Mouse (Mus musculus): ENCODE measurements around the gene Chrne. TPM values are rescaled to one million over a fixed set of nuclear protein-coding genes. Genes with fewer than 3 reads are reported as not detected.

The Chrne gene
- polyA plus RNA-seq, 1 experiment: 0.99 TPM

GRCm38 (mm10) chr11:70566586-70566985 is 52.4 kb downstream of the Chrne start:
- Histone ChIP-seq H3K36me3 (ENCODE audit: control insufficient read depth, insufficient read depth, low read length) (no peaks in the 10 kb centered on the region), H3K4me3 (ENCODE audit: extremely low read depth, insufficient read depth, insufficient read length) (no peak overlapping the region)
- DNase-seq (ENCODE audit: low read depth in 1 of 2, low spot score in 2 of 2): no peak

More at GRCm38 (mm10) chr11:70566586-70566985, 52.4 kb downstream of the Chrne start:
- Histone ChIP-seq H3K4me1 (ENCODE audit: control insufficient read depth, insufficient read depth, insufficient read length) (peaks cover 15% of the 10 kb centered on the region; the same call in 1 of the 2 replicates), H3K27ac (ENCODE audit: insufficient read depth, low read length) (no peak overlapping the region), H3K27me3 (ENCODE audit: control insufficient read depth, insufficient read depth, low read length) (no peaks in the 10 kb centered on the region)
- TF ChIP-seq CTCF (IDR thresholded peaks at IDR 0.05; ENCODE audit: extremely low read depth, insufficient read depth, insufficient read length, insufficient replicate concordance) (no peak), POLR2A (IDR thresholded peaks at IDR 0.05; ENCODE audit: low read depth, low read length) (no peak)
- 90% methylated on average over 7 of the region's 7 CpGs for WGBS

Other genes starting within 250 kb of the Chrne start
- 15.5 and 17.9 TPM in 2 replicates for gene Pelp1, start 209.2 kb downstream of the Chrne start, polyA plus RNA-seq (2012; rRNA removed)
- gene Arrb2, start 186.6 kb downstream of the Chrne start, polyA plus RNA-seq (2012; rRNA removed): 145 TPM in 2 replicates
- gene Med11, start 167.3 kb downstream of the Chrne start, polyA plus RNA-seq (2012; rRNA removed): 24.6 and 29.2 TPM in 2 replicates
- gene Zmynd15, start 159.8 kb downstream of the Chrne start, polyA plus RNA-seq (2012; rRNA removed): 10.5 and 10.6 TPM in 2 replicates
- gene Cxcl16, start 159.2 kb downstream of the Chrne start, polyA plus RNA-seq (2012; rRNA removed): 28.8 TPM in 2 replicates
- 0.77 and 1.3 TPM in 2 replicates for gene Tm4sf5, start 114.0 kb downstream of the Chrne start, polyA plus RNA-seq (2012; rRNA removed)
- 0.25 and 0.32 TPM in 2 replicates for gene Vmo1, start 104.6 kb downstream of the Chrne start, polyA plus RNA-seq (2012; rRNA removed)
- gene Gltpd2, start 100.0 kb downstream of the Chrne start, polyA plus RNA-seq (2012; rRNA removed): 0.18 TPM in 1 of 2 replicates, not detected in the other
- gene Psmb6, start 93.8 kb downstream of the Chrne start, polyA plus RNA-seq (2012; rRNA removed): 125 and 155 TPM in 2 replicates
- not detected in 2 replicates for gene Gm40193, start 86.3 kb downstream of the Chrne start, polyA plus RNA-seq (2012; rRNA removed)
- gene Pld2, start 79.2 kb downstream of the Chrne start, polyA plus RNA-seq (2012; rRNA removed): 12.3 and 13.9 TPM in 2 replicates
- 74.8 and 91.9 TPM in 2 replicates for gene Mink1, start 56.3 kb downstream of the Chrne start, polyA plus RNA-seq (2012; rRNA removed)
- gene 4930544D05Rik, start 3.4 kb downstream of the Chrne start, polyA plus RNA-seq (2012; rRNA removed): not detected in 2 replicates
- gene Gp1ba, start 19.9 kb upstream of the Chrne start, polyA plus RNA-seq (2012; rRNA removed): 6.8 and 9.3 TPM in 2 replicates
- 137 and 158 TPM in 2 replicates for gene Rnf167, start 28.0 kb upstream of the Chrne start, polyA plus RNA-seq (2012; rRNA removed)
- gene Slc25a11, start 28.3 kb upstream of the Chrne start, polyA plus RNA-seq (2012; rRNA removed): 73.0 and 78.7 TPM in 2 replicates
- gene Pfn1, start 35.4 kb upstream of the Chrne start, polyA plus RNA-seq (2012; rRNA removed): 2,122 and 3,201 TPM in 2 replicates
- 15.3 and 20.0 TPM in 2 replicates for gene Eno3, start 38.0 kb upstream of the Chrne start, polyA plus RNA-seq (2012; rRNA removed)
- 20.0 and 20.2 TPM in 2 replicates for gene Spag7, start 50.2 kb upstream of the Chrne start, polyA plus RNA-seq (2012; rRNA removed)
- 36.6 and 38.8 TPM in 2 replicates for gene Camta2, start 68.9 kb upstream of the Chrne start, polyA plus RNA-seq (2012; rRNA removed)
- 0.70 and 0.76 TPM in 2 replicates for gene Inca1, start 80.9 kb upstream of the Chrne start, polyA plus RNA-seq (2012; rRNA removed)
- 17.5 and 19.5 TPM in 2 replicates for gene Kif1c, start 81.3 kb upstream of the Chrne start, polyA plus RNA-seq (2012; rRNA removed)
- 1.2 and 1.4 TPM in 2 replicates for gene Zfp3, start 145.0 kb upstream of the Chrne start, polyA plus RNA-seq (2012; rRNA removed)
- gene Scimp, start 193.4 kb upstream of the Chrne start, polyA plus RNA-seq (2012; rRNA removed): 6.8 and 7.6 TPM in 2 replicates
- gene Rabep1, start 225.6 kb upstream of the Chrne start, polyA plus RNA-seq (2012; rRNA removed): 2.3 TPM in 2 replicates

Measured in spleen, adult 2 months (tissue).